Mouse (Mus musculus): ENCODE results near the gene 3110040M04Rik.
"Not testable (repeated sequence)": the region's sequence is repeated elsewhere in the genome, so short reads cannot be mapped to it uniquely, and the experiment has no call there.

The 3110040M04Rik gene

DNA sequence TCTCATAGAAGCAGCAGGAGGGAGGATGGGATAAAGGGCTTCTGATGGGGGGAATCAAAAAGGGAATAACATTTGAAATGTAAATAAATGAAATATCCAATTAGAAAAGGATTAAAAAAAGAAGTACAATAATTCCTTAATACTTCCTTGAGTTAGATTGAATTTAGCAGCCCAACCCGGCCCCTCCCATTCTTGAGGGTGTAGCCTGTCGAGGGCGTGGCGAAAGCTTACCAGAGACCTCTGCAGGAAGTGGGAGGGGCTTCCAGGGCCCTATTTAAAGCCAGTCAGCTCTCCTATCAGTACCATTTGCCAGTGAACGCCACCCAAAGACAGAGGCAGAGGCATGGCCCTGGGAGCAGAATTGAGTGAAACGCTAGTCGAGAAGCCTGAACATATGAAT lies 11.8 kb upstream of the 3110040M04Rik start, which contains the start of gene Gm8947:
Gene Gm8947, plus strand, starts transcription at position 302 of the 400 bp plus-strand sequence.
- DNase-seq (ENCODE audit: low spot score in 2 of 2), result not testable (repeated sequence)

- DNase-seq (ENCODE audit: low spot score in 2 of 2), result not testable (repeated sequence)
Measured at GRCm38 (mm10) chr1:151192739-151193138, 11.2 kb upstream of the 3110040M04Rik start.

DNA sequence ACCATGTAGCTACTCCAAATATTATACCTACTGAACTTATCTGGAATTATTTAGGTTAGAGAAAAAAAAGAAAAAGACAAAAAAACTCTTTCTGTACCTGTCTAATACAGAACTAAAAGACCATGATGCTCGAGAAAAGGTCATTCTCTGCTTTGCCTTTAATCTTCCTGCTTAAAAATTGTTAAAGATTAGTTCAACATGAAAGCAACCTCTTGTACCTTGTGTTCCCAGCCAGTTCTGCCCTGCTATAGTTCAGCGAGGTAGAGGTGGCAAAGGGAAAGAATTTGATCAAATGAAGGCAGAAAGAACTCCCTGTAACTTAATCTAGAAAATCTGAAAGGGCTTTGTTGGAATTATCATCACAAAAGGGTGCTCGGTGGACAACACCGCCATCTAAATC lies 7.9 kb upstream of the 3110040M04Rik start:
- not testable (repeated sequence) for DNase-seq (ENCODE audit: low spot score in 2 of 2)

GRCm38 (mm10) chr1:151196690-151197089 lies 7.2 kb upstream of the 3110040M04Rik start:
- not testable (repeated sequence) for DNase-seq (ENCODE audit: low spot score in 2 of 2)

DNA sequence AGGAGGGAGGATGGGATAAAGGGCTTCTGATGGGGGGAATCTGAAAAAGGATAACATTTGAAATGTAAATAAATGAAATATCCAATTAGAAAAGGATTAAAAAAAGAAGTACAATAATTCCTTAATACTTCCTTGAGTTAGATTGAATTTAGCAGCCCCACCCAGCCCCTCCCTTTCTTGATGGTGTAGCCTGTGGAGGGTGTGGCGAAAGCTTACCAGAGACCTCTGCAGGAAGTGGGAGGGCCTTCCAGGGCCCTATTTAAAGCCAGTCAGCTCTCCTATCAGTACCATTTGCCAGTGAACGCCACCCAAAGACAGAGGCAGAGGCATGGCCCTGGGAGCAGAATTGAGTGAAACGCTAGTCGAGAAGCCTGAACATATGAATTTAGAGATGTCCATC lies 5.8 kb upstream of the 3110040M04Rik start, which contains the start of gene Gm47995:
Gene Gm47995, plus strand, starts transcription at position 329 of the 400 bp plus-strand sequence.
- not testable (repeated sequence) for DNase-seq (ENCODE audit: low spot score in 2 of 2)

GRCm38 (mm10) chr1:151200620-151201019 lies 3.3 kb upstream of the 3110040M04Rik start:
- not testable (repeated sequence) for DNase-seq (ENCODE audit: low spot score in 2 of 2)

DNA sequence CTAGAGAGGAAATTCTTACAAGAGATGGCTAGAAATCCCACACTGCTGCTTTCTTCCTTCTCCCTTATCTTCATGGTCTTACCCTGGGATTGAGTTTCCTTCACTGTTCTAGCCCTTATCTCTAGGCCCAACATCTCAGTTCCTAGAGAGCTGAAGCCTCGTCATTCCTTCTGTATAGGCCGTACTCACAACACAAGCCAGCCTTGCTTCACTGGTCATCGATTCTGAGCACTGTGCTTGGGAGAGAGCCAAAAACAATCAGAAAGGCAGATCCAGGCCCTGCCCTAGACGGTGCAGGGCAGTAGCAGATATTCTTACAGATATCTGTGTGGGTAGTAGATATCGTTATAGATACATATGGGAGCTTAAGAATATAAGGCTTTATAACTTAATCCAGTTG lies 1.1 kb upstream of the 3110040M04Rik start:
- DNase-seq (ENCODE audit: low spot score in 2 of 2), result not testable (repeated sequence)

DNA sequence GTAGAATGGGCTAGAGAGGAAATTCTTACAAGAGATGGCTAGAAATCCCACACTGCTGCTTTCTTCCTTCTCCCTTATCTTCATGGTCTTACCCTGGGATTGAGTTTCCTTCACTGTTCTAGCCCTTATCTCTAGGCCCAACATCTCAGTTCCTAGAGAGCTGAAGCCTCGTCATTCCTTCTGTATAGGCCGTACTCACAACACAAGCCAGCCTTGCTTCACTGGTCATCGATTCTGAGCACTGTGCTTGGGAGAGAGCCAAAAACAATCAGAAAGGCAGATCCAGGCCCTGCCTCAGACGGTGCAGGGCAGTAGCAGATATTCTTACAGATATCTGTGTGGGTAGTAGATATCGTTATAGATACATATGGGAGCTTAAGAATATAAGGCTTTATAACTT lies 4.6 kb downstream of the 3110040M04Rik start:
- DNase-seq (ENCODE audit: low spot score in 2 of 2), result not testable (repeated sequence)

DNA sequence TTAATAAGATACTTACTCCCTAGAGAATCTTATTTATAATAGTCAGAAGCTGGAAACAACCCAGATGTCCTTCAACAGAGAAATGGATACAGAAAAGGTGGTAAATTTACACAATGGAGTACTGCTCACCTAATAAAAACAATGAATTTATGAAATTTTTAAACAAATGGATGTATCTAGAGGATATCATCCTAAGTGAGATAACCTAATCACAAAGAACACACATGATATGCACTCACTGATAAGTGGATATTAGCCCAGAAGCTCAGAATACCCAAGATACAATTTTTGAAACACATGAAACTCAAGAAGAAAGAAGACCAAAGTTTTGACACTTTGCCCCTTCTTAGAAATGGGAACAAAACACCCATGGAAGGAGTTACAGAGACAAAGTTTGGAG lies 5.0 kb downstream of the 3110040M04Rik start:
- not testable (repeated sequence) for DNase-seq (ENCODE audit: low spot score in 2 of 2)

- DNase-seq (ENCODE audit: low spot score in 2 of 2), result not testable (repeated sequence)
Measured at GRCm38 (mm10) chr1:151209824-151210355, 6.0 kb downstream of the 3110040M04Rik start, which contains the start of gene Gm47996. Gm47996 (plus strand) TSS chr1:151210131.

- not testable (repeated sequence) for DNase-seq (ENCODE audit: low spot score in 2 of 2)
Measured at GRCm38 (mm10) chr1:151211666-151212065, 7.7 kb downstream of the 3110040M04Rik start.

DNA sequence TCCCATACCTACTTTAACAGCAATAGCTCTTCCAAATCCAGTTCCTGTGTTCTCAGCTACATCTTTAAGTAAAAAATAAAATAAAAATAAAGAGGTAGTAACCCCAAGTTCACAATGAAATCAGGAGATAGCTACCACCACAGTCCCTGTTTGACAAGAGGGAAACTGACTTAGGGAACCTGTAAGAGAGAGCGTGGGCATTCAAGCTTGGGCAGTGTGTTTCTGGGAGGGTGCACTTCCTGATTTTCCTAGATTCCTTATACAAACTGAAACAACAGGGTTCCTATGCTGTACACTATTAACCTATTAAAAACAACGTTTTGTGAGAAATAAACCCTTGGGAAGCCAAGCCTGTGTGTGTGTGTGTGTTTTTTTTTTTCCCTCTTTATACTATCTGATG lies 10.9 kb downstream of the 3110040M04Rik start:
- no peak for DNase-seq (ENCODE audit: low spot score in 2 of 2)

DNA sequence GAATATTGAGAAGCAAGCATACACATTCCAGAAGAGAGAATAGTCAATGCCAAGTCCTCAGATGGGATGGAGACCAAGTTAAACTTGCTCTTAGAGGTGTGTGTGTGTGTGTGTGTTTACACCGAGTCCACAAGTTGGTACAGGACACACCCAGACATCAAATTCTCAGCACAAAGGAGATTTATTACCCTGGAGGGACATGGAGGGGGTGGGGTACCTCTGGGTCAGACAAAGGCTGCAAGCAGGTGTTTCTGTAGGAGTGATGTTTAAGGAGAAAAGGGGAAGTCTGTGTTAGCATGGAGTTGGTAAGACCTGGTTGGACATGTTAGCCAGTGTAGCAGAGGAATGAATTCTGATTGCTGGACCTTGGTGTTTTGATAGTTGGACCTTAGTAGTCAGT lies 12.1 kb downstream of the 3110040M04Rik start:
- no peak for DNase-seq (ENCODE audit: low spot score in 2 of 2)

- DNase-seq (ENCODE audit: low spot score in 2 of 2), result no peak
Measured at GRCm38 (mm10) chr1:151216417-151216816, 12.5 kb downstream of the 3110040M04Rik start.

- no peak for DNase-seq (ENCODE audit: low spot score in 2 of 2)
Measured at GRCm38 (mm10) chr1:151219045-151219444, 15.1 kb downstream of the 3110040M04Rik start.

DNA sequence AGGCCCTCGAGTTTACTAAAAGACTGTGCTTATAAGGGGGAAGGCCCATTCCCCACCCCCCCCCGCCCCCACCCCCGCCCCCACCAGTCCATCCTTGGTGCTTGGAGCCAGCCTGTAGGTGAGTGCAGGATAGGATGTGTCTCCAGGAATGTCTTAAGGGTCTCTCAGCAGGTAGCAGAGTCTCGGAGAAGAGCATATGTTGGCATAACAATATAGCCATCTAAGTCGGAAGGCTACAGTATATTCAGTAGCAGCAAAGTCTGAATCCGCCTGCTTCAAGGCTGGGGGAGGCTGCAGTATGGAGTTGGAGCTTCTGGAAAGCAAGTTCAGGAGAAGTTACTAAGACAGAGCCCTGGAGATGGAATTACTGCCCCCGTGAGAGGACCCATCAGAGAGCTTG lies 16.2 kb downstream of the 3110040M04Rik start:
- no peak for DNase-seq (ENCODE audit: low spot score in 2 of 2)

GRCm38 (mm10) chr1:151222561-151223267 lies 18.8 kb downstream of the 3110040M04Rik start:
- DNase-seq (ENCODE audit: low spot score in 2 of 2), result no peak

DNA sequence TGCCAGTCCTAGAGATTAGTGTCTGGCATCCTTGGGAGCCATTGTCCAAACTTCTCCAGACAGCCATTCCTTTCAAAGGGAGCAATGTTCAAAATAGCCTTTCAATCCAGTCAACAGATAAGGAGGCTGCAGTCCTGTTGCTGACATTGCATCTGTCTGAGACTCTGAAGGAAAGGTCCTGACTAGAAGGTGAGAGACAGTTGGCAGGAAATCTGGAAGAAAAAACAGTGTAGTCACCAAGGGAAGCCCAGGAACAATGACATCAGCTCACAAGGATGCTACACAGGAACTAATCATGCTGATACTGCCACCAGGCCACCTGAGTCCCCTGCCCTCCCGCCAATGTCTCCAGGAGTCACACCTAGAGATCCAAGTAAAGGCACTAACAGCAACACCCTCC lies 19.5 kb downstream of the 3110040M04Rik start:
- no peak for DNase-seq (ENCODE audit: low spot score in 2 of 2)

GRCm38 (mm10) chr1:151224536-151224935 lies 20.6 kb downstream of the 3110040M04Rik start:
- DNase-seq (ENCODE audit: low spot score in 2 of 2), result no peak

DNA sequence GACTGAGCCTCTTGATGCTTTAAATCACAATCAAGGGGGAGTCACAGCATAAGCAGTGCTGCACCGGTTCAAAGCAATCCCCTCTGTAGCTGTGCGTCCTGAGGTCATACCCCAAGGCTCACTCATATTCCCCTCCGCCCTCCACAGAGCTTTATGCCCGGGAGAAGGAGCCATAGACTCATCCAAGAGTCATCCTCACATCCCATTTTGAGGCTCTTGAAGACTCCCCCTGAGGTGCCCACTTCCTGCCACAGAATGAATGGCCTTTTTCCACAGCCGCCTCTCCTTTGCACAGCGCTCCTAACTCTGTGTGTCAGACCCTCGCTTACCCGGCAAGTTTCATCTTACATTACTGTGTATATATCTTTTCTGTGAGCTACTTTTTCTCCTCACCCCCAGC lies 23.6 kb downstream of the 3110040M04Rik start:
- DNase-seq (ENCODE audit: low spot score in 2 of 2), result no peak

DNA sequence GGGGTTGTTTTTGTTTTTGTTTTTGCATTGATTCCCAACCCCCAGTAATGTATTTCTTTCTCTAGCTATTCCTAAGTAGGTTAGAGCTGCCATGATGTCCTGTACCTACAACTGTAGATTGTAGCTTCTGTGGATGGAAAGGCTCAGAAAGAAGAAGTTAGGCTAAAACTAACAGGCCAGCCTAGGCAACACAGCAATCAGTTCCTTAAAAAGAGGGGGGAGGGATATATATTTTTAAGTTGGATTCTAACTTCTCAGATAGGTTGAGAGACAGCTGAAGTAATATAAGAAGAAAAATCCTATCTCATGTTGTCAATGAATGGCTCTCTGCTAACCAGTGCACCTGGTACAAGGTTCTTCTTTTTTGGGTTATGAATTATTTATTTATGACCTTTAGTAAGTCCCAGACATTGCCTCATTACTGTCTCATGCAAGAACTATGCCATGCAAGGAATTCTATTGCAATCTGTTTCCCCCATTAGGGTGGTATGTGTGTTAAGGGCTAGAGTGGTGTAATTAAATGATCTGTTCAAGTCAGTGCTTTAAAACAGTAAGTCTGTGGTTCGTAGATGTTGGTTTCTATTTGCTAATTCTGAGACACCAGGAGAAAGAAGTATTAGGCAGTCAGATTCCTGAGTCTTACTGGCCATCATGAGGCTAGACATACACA lies 24.5 kb downstream of the 3110040M04Rik start:
- no peak for DNase-seq (ENCODE audit: low spot score in 2 of 2)

DNA sequence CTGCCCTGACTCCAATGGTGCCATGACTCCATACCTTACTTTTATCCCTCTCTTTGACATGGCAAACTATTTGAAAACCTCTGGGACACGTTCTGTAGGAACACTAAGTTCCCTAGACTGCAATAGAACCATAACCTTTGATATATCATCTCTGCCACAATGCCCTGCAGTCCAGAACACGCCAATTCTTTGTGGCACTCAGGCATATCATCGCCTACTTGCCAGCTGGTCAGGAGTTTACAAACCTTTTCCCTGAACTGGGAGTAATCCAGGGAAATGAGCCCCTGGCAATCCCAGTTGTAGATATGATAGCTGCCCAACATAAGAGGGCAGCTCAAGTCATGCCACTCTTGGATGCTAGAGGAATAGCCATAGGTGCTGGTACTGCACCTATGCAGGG lies 28.4 kb downstream of the 3110040M04Rik start:
- no peak for DNase-seq (ENCODE audit: low spot score in 2 of 2)

- no peak for DNase-seq (ENCODE audit: low spot score in 2 of 2)
Measured at GRCm38 (mm10) chr1:151233756-151234155, 29.8 kb downstream of the 3110040M04Rik start.

All from frontal cortex, postnatal 25 days (tissue).